Mouse (Mus musculus): Measurements from ENCODE around the gene Cmc2.

Gene Cmc2

DNA sequence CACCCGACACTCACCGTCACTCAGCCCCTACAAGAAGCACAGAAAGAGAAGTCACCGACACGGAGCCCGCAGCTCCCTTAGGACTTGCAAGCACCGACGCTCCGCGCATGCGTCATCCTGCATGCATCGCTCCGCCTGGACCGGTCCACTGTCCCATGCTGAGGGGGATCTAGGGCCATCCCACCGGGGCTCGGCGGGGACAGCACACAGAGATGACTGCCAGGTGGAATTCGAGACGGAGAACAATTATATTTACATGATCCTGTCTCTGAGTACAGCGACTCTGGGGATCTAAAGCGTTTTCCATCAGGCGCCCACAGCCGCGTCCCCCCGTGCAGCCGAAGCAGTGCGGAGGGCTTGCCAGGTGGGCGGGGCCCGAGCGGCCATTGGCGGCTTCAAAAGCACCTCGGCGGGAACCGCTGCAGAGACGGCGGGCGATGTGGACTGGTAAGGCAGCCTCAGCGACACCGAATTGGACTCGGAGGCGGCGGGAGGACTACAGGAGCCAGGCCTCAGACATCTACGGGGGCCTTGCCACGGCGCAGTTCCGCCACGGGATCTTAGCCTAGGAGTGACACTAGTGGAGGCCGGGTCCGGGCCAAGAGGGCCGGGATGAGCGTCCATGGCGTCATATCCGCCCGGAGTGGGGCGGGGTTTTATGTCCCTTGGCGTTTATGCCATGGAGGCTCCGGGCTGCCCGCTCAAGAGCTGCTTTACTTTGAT lies at the start of gene Cmc2, which contains the start of gene Cenpn:
Cmc2 (minus strand) TSS at position 119 of the 723 bp plus-strand sequence.
Cenpn (plus strand) TSS at position 394 of the 723 bp plus-strand sequence.
- DNase-seq (ENCODE audit: low spot score), result peak; percentile 97

DNA sequence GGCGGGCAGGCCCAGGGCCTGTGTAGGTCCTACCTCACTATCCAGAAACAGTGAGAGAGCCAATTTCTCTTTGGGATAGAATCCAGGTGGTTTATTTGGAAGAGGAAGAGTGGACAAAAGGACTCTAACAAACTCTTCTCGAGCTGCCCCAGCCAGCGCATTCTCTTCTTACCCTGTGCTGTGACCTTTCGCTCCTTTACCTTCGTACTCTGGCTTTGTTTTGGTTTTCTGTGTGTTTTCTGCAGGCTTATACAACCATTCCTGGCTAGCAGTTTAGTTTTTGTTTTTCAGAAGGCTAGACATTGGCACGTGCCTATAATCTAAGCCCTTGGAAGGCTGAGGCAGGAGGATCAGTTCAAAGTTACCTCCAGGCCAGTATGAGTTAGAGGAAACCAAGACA lies 48.3 kb upstream of the Cmc2 start:
- no peak for DNase-seq (ENCODE audit: low spot score)

DNA sequence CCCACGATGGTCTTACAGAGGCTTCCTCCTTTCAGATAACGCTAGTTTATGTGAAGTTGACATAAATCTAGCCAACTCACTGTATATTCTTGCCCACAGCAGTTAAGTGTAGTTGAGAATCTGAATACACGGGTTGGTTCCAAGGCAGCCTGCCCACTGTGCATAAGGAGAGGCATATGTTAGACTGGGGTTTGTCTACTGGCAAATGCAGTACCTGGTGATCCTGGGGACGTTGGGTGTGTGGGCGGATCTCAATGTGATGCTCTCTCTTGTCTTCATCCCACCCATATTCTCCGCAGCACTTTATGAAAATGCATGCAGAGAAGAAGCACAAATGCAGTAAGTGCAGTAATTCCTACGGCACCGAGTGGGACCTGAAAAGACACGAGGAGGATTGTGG lies 33.2 kb upstream of the Cmc2 start:
- no peak for DNase-seq (ENCODE audit: low spot score)

DNA sequence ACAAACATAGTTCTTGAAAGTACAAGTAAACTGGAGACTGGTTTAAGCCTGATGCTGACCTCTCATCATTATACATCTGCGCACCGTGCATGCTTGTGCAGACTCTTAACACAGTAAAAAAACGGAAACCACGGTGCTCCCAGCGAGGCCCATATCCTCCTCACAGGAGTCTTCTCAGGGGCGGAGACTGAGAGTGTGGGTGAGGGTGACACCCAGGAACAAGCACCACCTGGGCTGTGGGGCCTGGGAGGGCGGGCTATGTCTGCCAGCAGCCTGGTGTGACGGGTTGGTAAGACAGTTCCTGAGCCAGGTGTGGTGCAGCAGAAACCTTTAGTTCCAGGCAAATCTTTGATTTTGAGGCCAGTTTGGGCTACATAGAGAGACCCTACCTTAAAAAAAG lies 31.2 kb upstream of the Cmc2 start:
- no peak for DNase-seq (ENCODE audit: low spot score)

DNA sequence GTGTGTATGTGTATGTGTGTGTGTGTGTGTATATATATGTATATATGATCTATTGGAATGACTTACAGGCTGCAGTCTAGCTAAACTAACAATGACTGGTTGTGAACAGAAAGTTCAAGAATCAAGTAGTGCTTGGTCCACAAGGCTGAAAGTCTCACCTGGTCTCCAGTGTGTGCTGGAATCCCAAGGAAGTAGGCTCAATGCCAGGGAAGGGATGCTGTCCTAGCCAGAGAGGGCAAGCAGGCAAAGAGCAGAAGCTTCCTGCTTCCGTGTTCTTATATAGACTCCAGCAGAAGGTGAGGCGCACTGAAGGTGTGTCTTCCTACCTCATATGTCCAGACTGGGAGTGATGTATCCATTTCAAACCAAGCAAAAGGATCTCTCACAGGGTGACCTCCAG lies 30.5 kb upstream of the Cmc2 start:
- DNase-seq (ENCODE audit: low spot score), result no peak

DNA sequence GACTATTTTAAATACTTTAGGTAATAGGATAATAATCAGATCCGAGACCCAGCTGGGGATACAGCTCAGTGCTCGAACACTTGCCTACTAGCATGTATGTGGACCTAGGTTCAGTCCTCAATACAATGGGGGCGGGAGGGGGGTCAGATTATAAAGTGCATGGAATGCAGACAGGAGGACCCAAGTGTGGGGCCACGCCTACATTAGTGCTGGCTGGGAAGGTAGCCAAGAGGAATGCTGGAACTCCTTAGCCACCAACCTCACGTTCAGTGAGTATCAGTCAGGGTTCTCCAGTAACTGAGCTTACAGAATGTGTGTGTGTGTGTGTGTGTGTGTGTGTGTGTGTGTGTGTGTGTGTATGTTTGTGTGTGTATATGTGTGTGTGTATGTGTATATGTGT lies 30.1 kb upstream of the Cmc2 start:
- DNase-seq (ENCODE audit: low spot score), result no peak

DNA sequence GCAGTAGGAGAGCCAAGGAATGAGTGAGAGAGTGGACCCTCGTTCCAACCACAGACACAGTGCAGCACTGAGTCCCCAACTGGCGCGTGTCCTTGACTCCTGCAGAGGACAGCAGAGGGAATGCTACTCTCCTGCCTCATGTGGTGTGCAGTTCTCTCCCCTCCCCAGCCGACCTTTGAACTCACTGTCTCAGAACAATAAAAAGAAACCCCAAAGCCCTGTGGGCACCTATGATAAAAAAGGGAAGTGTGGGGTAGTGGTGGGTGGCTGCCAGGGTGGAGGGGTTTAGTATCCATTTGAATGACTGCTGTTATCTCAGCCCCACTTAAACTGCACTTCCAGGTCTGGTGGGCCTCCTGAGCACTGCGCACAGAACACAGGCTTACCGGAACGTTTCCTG lies 26.3 kb upstream of the Cmc2 start:
- no peak for DNase-seq (ENCODE audit: low spot score)

DNA sequence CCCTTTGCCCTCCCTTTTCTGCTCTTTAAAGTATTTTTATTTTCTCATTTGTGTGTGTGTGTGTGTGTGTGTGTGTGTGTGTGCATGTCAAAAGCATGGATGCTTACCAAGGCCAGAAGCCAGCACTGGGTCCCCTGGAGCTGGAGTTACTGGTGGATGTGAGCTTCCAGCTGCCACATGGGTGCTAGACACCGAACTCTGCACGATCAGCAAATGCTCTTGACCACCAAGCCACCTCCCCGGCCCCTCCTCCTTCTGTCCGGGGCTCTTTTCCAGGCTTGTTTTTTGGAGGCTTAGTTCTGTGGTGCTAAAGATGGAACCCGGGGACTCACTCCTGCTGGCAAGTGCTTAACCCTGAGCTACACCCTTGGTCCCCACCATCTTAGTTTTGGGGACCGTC lies 25.6 kb upstream of the Cmc2 start:
- DNase-seq (ENCODE audit: low spot score), result no peak

DNA sequence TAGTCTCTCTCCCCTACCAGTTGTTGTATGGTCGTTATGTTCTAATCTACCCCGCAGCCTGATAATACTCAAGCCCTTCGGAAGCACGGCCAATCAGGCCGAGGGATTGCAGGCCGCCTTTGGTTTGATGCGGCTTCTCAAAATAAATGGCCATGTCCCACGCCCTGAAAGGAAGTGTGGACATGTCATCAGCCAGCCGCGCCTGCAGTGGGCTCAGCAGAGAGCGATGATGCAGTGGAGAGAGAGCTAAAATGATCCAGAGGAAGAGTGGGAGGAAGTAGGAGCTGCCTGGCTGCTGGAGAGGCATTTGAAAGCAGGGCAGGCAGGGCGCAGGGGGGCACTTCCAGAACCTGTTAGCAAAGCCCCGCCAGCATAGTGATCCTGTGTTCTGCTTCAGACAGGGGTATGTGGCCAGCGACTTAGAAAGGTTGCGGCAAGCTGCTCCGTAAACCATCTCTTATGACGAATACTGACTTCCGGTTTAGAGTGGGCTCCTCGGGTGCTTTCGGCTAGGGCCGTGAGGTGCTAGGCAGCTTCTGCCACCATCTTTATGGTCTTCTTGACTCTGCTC lies 25.1 kb upstream of the Cmc2 start:
- no peak for DNase-seq (ENCODE audit: low spot score)

DNA sequence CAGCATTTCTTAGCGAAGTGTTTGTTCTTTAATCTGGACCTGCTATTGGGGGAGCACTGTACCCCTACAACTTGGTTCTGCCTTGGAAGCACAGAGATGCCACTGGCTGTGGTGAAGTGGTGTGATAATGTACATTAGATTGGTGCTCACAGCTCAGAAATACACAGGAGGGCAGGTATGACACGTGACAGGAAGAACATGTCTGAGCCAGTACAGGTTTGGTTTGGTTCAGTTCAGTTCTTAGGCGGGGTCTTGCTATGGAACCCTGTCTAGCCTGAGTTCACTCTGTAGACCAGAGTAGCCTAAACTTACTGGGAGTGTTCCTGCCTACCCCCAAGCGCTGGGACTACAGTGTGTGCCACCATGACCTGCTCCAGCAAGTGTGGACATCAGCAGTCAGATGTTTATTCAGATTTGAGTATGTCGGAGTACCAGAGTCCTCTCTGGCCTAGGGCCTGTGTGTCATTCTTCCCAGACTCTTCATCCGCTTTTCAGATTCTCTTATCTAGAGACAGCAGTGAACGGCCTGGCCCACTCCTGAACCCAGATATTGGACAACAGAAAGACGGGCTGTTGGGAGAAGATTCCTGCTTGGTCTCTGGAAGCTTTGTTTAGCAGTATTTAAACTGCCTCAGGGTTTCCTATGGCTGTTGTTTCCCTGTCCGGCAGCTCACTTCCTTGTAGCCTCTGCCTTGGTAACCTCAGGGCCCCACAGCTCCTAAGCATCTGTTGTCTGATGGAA lies 24.1 kb upstream of the Cmc2 start:
- no peak for DNase-seq (ENCODE audit: low spot score)

DNA sequence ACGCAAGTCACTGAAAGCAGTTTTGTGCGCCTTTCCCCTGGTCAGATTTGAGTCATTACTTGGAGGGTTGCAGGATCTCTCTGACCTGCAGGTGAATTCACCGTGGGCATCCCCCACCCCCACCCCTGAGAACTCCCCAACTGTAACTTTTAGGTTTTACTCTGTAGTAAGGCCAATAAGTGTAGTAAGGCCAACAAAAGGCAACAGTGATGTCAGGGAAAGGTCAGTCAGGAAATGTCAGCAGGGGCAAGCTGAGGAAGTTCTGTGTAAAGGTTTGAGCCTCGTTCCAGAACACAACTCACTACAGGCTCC lies 23.1 kb upstream of the Cmc2 start:
- DNase-seq (ENCODE audit: low spot score), result no peak

DNA sequence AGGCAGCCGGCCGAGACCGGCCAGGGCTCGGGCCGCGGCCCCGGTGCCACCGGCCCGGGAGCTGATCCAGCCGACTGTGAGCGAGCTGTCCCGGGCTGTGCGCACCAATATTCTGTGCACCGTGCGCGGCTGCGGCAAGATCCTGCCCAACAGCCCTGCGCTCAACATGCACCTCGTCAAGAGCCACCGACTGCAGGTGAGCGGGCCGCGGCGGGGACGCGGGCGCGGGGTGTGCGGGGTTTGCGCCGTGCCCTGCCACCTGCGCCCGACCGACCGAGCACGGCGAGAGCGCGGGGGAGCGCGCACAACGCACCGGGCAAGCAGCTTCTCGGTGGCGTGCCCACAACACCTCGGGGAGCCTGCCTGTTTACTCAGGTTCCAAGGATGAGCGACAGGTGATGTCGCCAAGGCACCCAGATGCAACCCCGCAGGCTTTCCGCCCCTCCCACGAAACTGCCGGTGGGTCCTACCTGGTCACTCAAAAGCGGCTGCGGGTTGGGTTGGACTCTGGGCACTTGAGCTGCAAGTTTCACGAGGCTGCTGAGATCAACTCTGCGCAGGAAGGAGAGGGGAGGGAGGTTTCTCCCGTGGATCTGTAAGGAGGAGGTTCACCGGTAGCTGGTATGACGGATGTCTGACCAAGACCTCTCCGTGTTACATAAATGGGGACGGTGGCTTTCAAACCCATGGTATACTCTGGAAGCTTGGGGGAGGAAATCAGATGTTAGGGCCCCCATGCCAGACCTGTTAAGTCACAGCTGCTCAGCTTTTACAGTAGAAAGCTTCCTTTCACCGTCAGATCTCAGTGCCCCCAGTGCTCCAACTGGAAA lies 22.5 kb upstream of the Cmc2 start:
- DNase-seq (ENCODE audit: low spot score), result peak; percentile 53

DNA sequence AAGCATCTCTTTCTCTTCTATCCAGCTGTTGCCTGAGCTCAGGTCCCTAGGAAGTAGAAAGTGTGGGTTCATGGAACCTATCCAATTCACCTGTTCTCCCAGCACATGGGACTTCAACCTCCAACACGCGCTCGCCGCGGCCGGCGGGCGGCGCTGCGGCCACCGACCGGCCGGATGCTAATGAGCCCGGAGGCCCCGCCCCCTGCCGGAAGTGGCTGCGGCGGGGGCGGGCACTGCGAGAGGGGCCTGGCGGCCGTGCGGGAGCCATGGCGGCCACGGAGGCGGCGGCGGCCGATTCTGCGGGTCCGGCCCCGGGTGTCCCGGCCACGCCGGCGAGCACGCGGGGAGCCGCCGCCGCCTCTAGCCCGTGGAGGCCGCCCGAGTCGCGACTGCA lies 21.9 kb upstream of the Cmc2 start, which contains the start of gene Atmin:
Atmin (plus strand) TSS at position 233 of the 394 bp plus-strand sequence.
- DNase-seq (ENCODE audit: low spot score), result peak; percentile 95

DNA sequence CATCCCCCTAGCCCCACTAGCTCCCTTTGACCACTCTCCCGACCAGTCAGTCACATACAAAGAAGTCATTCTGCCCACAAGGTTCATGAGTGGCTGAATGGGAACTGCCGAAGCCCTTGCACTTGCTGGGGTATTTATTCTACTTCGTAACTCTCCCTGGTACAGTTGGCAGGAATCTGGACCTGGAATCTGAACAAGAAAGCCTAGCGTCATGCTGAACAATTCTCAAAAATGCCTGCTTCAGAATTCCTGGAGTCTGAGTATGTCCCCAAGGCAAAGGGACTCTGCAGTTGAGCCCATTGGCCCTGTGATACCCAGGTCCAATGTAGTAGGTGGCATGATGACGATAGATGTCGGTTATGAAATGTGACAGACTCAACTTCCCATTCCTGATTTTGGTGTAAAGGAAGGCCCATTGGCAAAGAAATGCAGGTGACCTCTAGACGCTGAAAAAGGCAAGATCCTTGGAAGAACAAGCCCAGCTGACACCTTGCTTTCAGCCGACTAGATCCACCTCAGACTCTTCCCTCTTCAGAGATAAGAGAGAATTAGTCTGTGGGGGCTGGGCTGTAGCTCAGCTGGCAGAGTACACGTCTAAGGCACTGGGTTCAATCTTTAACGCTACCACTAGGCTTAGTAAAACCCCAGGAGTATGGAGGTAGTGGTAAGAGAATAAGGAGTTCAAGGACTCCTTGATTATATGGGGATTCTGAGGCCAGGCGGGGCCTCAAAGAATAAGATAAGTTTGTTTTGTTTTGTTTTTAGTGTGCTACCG lies 21.2 kb upstream of the Cmc2 start:
- DNase-seq (ENCODE audit: low spot score), result no peak

DNA sequence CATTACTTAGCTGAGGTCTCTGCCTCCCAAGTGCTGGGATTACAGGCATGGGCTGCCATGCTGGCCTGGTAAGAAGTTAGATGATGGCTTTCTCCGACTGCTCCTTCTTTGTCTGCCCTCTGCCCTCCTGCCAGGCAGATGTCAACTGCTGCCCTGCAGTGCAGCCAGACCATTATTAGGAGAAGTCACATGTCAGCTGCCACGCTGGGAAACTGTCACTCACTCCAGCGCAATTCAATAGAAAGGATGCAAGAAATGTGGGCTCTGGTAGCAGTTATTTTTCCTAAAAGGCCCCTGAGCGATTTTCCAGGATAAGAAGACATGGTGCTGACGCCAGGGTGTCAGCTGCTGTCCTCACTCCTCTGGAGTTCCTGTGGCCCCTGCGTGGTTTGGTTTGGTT lies 14.3 kb upstream of the Cmc2 start:
- DNase-seq (ENCODE audit: low spot score), result no peak

DNA sequence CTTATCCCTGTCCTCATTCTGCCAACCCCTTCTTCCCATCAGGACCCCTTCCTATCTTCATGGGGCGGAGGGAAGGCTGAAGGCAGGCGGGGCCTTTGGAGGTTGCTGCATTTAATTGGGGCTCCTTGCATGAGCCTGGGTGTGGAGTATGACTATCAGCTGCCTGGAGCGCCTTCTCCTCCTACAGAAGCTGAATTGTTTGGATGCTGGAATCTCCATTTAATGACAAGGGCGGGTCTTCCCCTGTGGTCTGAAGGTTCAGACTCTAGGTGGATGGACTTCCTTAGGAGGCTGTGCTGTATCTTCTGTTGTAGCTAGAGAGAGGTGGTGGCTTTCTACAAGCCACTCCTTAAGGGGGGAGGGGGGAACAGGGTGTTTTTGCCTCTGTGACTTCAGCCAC lies 13.7 kb upstream of the Cmc2 start:
- no peak for DNase-seq (ENCODE audit: low spot score)

DNA sequence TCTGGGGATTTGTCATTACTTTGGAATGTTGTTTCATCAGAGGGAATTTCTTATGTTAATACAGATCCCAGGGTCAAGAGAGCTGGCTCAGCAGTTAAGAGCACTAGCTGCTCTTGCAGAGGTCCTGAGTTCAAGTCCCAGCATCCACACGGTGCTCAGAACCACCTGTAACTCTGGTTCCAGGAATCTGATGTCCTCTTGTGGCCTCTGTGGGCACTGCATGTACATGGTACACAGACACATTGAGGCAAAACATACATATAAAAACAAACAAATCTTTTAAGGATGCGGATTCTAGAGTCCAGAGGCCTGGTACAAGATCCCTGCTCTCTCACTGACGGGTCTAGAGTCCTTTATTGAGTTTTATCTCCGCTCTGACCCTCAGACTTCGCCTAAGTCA lies 7.3 kb upstream of the Cmc2 start:
- no peak for DNase-seq (ENCODE audit: low spot score)

DNA sequence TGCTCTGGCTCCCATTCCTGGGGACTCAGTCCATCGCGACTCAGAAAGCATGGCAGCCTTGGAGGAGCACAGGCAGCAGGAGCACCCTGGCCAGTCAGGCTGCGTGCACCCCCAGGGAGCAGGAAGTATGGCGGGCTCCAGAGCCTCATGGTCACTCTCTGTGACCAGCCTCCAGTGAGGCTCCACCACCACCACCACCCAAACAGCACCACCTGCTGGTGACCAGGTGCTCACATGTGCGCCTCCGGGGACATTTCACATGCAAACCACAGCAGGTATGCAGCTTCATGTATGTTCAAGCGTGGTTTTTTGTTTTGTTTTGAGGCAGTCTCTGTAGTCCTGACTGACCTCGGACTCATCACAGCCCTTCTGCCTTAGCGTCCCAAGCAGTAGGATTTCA lies 6.6 kb upstream of the Cmc2 start:
- DNase-seq (ENCODE audit: low spot score), result peak; percentile 79

DNA sequence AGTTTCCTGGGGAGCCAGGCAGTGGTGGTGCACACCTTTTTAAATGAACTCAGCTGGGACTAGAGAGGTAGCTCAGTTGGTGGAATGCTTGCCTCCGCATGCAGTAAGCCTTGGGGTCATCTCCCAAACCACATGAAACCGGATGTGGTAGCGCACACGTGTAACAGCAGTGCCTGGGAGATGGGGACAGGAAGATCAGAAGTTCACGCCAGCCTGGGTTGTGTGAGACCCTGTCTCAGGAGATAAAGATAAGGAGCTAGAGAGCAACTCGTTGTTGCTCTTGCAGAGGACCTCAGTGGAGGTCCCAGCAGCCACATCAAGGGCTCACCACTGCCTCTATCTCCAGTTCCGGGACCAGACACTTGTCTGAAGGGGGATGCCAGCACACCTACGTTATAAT lies 2.3 kb upstream of the Cmc2 start:
- no peak for DNase-seq (ENCODE audit: low spot score)

DNA sequence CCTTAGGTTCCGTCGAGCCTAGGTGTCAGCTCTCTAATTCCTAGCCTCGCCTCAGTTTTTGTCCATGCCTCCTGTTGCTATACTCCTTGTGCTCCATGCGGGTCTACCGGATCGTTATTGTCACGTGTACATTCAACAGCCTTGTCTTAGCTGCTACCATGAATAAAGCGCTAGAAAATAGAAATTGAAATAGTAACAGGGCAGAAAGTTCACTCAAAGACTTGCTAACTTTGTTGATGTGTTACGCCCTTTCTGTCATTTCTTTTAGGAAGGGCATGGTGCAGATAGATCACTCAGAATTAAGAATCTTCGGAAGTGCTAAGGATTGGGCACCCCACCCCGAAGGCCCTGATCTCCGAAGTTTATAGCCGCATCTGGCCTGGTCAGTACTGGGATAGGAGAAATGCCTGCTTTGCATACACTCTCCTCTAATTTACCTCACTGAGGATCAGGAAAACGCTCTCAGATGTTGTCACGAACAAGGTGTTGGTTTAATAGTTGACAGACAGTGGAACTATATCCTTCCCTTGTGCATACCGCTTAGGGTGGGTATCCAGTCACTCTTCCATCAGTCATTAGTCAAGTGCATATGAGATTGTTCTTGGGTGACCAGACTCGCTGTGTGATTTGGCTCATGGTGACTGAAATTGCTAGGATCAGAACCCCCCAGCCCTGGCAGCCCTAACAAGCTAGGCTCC lies 954 bp upstream of the Cmc2 start:
- no peak for DNase-seq (ENCODE audit: low spot score)

DNA sequence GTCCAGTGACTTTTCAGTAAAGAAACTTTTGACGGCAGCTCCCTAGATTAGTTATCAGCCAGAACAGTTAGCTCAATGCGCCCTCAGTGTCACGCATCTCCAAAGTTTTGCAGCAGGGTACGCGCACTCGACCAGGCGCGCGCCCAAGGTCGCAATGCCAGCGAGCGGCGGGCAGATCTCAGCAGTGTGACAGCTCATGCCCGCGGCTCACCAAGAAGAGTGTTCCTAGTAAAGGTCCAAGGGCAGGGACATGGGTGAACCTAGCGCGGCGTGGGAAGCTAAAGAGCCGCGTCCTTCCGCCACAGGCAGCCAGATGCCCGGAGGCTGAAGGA lies 284 bp downstream of the Cmc2 start:
- peak; percentile 71 for DNase-seq (ENCODE audit: low spot score)
